Mouse (Mus musculus) v-Abl transformed pro-B cells (cell line): ENCODE data around the gene 0610010K14Rik.

Source experiments
- in situ Hi-C, 2 experiments: fragments of 400-800 bp; cut with MboI; formaldehyde crosslinking; loops; one replicate each; pipeline ENCODE4 v1.15.1; 2025; ENCODE audit not compliant: unreplicated experiment in 2 of 2

0610010K14Rik gene

DNA sequence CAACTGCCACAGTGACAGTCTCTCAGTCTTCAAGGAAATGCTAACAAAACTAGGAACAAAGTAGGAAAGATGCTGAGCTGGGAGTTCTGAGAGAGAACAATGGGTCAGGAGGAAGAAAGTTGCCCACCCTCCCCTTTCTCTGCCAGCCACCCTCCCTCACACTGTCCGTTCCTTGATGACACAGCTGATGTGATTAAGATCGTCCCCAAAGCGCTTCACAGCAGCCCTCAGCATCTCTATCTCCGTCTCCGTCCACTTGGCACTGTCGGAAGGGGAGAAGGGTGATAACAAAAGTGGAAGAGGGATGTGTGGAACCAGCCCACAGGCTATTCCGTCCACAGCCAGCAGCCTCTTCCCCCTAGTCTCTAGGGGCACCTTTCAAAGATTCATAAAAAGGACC lies 997 bp downstream of the 0610010K14Rik start:
- in situ Hi-C loops: loop anchor here (25.0 kb wide), 3 partner anchors 276 to 526 kb away; partner anchors contain the start of genes Gltpd2 (in 2 of the 2), Tm4sf5 (in 2 of the 2), Vmo1 (in 2 of the 2) and 4930544D05Rik (in 1 of the 2)

DNA sequence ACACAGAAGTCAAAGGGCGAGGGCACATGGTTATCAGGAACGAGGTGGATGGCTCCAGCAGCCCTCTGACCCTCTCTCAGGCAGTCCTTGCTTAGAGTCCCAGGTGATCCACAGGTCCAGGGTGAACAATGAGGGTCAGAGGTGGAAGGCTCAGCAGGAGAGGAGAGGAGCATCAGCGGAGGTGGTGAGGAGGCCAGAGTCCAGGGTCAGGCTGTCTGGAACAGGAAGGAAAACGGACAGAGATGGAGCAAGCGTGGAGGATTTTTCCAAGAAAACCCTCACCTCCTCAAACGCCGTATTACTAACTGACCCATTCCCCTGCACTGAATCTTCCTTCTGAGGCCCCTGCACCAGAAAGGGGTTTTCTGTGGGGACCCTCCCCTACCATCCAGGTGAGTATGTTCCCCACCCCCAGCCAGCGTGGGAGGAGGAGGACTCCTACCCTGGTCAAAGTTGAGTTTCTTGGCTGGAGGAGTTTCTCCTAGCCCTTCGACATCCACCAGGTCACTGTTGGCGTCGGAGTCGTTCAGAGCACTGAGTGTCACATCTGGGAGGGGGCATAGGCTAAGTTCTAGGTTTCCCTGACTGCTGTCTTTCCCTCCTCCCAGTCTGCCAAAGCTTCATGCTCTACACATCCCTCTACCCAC lies 2.3 kb downstream of the 0610010K14Rik start:
- in situ Hi-C loops: loop anchor here (25.0 kb wide), 3 partner anchors 277 to 527 kb away; partner anchors contain the start of genes Gltpd2 (in 2 of the 2), Tm4sf5 (in 2 of the 2), Vmo1 (in 2 of the 2) and 4930544D05Rik (in 1 of the 2)

DNA sequence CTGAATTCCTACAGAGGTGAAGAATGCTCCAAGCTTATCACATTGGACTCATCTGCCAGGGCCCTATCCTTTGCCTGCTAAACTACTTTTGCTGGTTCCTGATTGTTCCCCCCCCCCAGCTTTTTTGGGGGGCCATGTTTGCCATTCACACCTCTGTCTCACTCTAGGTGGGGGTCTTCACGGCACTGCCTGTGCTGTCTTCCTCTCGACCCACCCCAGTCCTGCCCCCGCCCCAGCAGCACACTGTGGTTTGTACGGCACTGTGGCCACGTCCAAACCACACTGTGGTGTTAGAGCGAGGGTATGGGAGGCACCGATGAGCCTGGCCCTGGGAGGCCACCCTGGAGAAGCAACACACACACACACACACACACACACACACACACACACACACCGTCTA lies 3.2 kb downstream of the 0610010K14Rik start:
- in situ Hi-C loops: loop anchor here (25.0 kb wide), 3 partner anchors 278 to 528 kb away; partner anchors contain the start of genes Gltpd2 (in 2 of the 2), Tm4sf5 (in 2 of the 2), Vmo1 (in 2 of the 2) and 4930544D05Rik (in 1 of the 2)

DNA sequence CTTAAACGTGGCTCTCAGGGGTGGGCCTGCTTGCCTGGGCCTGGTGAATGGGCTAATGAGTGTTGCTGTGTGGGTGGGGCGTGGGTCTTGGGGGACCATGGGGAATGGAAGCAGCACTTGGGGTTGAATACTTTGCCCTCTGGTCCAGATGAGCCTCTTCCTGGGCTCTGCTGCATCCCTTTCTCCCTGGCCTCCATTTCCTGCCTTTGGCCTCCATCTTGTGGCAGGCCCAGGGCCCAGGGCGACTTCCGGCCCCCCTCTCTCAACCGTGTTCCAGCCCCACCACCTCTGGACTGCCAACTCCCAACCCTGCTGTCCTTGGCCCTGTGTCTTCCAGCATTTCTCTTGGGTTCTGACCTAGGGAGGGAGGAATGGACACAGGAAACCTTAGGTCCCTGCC lies 3.7 kb downstream of the 0610010K14Rik start:
- in situ Hi-C loops: loop anchor here (25.0 kb wide), 3 partner anchors 278 to 528 kb away; partner anchors contain the start of genes Gltpd2 (in 2 of the 2), Tm4sf5 (in 2 of the 2), Vmo1 (in 2 of the 2) and 4930544D05Rik (in 1 of the 2)

DNA sequence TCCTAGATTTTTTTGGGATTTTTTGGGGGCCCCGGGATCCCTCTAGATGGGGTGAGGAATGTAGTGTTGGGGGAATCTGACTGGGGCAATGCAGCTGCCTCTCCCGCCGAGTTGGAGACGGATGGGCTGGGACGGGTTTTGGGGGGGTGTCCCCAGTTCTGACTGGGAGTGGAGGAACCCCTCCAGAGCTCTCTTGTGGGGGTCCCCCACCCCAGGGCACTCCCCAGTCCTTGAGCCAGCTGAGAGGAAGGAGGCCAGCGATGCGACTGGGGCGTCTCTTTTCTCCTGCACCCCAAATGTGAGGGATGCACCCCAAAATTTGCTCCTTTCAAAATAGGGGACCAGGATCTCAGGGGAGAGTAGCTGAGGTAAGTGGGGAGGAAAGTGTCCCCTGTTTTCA lies 4.7 kb downstream of the 0610010K14Rik start:
- in situ Hi-C loops: loop anchor here (25.0 kb wide), 3 partner anchors 279 to 529 kb away; partner anchors contain the start of genes Gltpd2 (in 2 of the 2), Tm4sf5 (in 2 of the 2), Vmo1 (in 2 of the 2) and 4930544D05Rik (in 1 of the 2)

DNA sequence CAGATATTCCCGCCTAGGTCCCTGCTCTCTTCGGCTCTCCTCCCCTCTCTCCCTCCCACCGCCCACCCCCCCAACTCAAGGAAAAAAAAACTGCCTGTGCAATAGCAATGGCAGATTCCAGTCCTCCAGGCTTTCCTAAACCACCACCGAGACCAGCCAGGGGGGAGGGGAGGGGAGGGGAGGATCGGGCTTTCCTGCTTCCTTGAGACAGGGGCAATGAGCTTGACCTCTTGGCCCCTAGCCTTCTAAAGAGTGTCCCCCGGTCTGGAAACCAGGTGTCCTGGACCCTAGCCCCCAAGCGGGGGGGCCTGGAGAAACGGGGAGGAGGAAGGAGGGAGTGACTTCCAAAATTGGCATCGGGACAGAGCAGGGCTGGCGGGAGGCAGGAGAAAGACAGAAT lies 5.2 kb downstream of the 0610010K14Rik start:
- in situ Hi-C loops: loop anchor here (25.0 kb wide), 3 partner anchors 280 to 530 kb away; partner anchors contain the start of genes Gltpd2 (in 2 of the 2), Tm4sf5 (in 2 of the 2), Vmo1 (in 2 of the 2) and 4930544D05Rik (in 1 of the 2)

DNA sequence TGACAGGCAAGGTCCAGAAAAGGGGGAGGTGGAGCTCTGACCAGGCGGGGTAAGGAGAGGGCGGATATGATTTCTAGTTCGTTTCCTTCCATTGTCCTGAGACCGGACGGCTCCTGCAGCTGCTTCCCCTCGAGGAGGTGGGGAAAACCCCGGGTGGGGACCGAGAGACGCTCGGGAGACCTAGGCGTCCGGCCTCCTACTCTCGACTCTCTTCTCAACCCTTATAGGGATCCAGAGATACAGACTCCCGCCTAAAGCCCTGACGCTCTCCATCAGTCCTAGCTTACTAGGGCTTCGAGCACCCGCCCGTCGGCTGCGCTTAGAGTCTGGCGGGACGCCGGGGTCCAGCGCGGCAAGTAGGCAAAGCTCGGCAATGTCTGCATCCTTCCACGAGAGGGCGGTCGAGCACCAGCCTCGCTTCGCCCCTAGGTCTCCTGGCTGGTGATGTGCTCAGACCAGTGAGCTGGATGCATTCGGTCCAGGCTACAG lies 7.4 kb downstream of the 0610010K14Rik start:
- in situ Hi-C loops: loop anchor here (25.0 kb wide), 3 partner anchors 282 to 532 kb away; partner anchors contain the start of genes Gltpd2 (in 2 of the 2), Tm4sf5 (in 2 of the 2), Vmo1 (in 2 of the 2) and 4930544D05Rik (in 1 of the 2)

DNA sequence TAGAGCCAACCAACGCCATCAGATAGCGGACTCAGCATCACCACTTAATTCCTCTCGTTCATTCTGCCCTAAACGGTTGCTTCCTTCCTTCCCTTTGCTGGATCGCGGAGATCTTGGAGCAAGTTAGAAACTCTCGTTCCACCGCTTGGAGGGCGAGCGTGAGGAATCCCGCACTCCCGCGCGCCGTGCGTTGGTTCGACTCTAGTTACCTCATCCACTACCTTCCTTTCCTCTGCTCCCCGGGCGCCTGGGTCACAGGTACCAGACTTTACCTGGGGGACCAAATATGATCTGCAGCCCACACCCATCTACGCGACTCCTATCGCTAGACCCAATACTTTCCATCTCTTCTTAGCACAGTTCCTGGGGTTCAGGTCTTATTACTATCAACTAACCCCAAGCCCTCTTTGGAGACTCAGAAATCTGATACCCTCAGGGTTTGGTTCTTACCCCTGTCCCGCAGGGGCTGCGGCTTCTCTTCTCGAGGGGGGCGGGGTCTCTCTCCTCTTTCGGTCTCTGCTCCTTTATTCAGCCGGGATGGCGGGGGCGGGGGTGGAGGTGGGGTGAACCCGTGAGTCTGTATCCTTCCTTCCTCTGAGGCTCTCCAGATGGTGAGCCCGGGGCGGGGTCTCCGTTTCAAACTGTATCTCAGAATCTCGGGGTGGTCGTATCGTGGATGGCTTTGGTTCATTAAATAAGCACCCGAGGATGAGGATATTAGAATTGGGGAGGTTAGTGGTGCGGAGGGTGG lies 8.3 kb downstream of the 0610010K14Rik start, which contains the start of gene Bcl6b:
TSS of gene Bcl6b (minus strand) at position 539 of the 751 bp plus-strand sequence.
- in situ Hi-C loops: loop anchor here (25.0 kb wide), 3 partner anchors 283 to 533 kb away; partner anchors contain the start of genes Gltpd2 (in 2 of the 2), Tm4sf5 (in 2 of the 2), Vmo1 (in 2 of the 2) and 4930544D05Rik (in 1 of the 2)

DNA sequence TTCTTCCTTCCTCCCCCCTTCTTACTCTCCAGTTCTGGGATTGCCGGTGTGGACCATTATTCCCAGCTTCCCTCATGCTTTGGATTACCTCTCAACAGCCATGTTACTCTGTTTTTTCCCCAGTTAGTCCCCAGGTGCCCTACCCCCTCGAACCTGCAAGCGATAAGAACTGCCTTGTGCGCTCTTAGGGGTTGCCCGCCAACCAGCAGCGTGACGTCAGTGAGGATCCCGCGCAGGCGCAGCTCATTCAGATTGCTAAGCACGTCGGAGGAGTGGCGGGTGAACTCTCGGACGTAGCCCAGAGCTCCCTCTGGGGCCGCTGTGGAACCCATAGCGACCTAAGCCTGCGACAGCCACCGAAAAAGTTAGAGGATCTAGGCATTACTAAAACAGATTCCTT lies 8.9 kb downstream of the 0610010K14Rik start:
- in situ Hi-C loops: loop anchor here (25.0 kb wide), 3 partner anchors 283 to 533 kb away; partner anchors contain the start of genes Gltpd2 (in 2 of the 2), Tm4sf5 (in 2 of the 2), Vmo1 (in 2 of the 2) and 4930544D05Rik (in 1 of the 2)

DNA sequence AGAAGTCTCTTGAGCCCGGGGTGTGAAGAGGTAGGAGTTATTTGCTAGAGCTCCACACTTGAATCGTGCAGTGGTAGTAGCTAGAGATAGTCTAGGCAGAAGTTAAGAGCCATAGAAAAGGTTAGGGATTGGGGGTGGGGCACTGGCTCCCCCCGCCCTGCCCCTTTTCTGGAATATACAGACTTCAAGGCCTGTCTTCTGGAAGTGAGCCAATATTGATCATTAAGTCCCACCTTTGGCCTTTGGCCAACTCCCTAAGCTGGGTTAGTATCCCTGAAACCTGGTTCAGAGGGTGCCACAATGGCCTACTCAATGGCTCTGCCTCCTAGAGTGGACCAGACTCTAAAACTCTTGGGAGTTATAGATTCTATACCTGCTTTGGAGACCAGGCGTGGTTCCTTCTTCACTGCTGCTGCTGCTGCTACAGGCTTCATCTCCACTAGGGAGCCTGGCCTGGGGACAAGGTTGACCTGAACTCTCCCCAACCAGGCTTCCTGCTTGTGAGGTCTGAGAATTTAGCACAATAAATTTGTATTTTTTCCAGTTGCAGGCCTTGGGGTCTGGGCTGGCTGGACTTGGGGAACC lies 10.0 kb downstream of the 0610010K14Rik start:
- in situ Hi-C loops: loop anchor here (25.0 kb wide), 3 partner anchors 285 to 535 kb away; partner anchors contain the start of genes Gltpd2 (in 2 of the 2), Tm4sf5 (in 2 of the 2), Vmo1 (in 2 of the 2) and 4930544D05Rik (in 1 of the 2)

DNA sequence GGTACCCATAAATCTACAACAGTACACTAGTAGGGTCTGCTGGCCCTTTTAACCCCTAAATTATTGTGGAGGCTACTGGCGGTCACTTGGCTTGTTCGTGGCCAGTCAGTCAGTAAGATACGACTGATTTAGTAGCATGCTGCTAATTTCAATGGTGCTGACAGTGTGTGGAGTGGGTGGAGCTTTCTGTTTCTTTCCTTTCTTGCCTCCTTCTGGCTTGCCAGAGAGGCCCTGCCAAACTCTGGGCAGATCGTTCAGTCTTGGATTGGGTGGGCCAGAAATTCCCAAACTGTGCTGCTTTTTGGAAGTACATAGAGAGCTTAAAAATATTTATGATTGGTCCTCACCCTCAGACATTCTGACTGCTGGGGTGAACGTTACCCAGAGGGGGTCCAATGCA lies 10.6 kb downstream of the 0610010K14Rik start:
- in situ Hi-C loops: loop anchor here (25.0 kb wide), 3 partner anchors 285 to 535 kb away; partner anchors contain the start of genes Gltpd2 (in 2 of the 2), Tm4sf5 (in 2 of the 2), Vmo1 (in 2 of the 2) and 4930544D05Rik (in 1 of the 2)

DNA sequence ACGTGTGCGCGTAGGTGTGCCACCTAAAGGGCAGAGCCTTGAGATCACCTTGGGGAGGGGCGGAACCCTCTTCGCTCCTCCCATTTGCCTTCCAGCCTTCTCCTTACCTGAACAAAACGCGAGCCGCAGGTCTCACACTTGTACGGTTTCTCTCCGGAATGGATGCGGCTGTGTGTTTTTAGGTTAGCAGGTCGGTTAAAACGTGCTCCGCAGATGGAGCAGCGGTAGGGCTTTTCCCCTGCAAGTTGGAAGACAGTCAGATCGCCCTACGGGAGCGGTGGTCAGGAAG lies 11.2 kb downstream of the 0610010K14Rik start:
- in situ Hi-C loops: loop anchor here (25.0 kb wide), 3 partner anchors 286 to 536 kb away; partner anchors contain the start of genes Gltpd2 (in 2 of the 2), Tm4sf5 (in 2 of the 2), Vmo1 (in 2 of the 2) and 4930544D05Rik (in 1 of the 2)

DNA sequence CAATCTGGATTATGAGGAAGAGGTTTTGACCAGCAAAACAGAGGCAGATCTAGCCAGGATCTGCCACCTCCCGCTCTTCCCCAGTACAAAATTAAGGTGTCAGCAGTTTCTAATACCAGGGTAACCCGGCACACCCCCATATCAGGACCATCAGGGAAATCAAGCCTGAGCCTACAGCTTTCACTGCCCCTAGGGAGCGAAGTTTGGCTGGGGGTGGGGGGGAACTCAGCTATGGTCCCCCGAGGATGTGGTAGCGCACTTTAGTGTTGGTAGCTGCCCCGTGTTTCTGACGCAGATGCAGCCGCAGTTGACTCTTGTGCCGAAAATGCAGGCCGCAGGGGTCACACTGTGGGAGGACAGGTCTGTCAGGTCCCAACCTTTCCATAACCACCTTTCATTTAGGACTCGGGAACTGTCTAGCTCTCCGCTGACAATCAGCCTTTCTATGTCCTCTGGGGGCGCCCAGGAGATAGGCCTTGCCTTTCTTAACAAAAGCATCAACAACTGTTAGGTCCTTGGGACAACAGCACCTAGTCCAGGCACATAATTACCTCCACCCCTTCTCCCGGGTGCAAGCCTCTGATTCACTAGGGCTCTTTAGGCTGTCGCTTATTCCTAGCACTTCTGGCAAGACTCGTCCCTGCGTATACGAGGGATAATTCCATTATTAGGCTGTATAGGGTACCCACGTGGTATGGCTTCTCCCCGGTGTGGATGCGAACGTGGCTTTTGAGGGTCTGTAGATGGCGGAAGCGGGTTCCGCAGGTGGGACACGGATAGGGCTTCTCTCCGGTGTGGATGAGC lies 11.7 kb downstream of the 0610010K14Rik start:
- in situ Hi-C loops: loop anchor here (25.0 kb wide), 3 partner anchors 286 to 536 kb away; partner anchors contain the start of genes Gltpd2 (in 2 of the 2), Tm4sf5 (in 2 of the 2), Vmo1 (in 2 of the 2) and 4930544D05Rik (in 1 of the 2)

DNA sequence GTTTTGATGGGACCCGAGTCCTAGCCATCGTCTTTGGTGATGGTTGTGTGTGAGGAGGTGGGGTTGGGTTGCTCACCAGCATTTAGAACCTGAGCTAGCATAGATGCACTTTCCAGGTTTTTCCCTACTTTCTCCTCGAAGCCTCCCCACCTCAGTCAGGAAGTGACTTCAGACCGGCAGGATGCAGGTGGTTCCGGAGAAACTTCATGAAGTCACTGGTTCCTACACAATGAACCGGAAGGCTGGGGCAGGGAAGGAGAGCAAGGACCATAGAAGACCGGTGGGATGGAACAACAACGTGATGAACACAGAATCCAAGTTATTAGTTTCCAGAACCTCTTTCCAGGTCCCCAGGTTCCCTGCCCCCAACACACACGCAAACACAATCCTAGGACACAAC lies 14.0 kb downstream of the 0610010K14Rik start:
- in situ Hi-C loops: loop anchor here in 1 of 2 experiments (25.0 kb wide), 1 partner anchor 536 kb away; the partner anchor contains the start of genes Senp3, Tnfsf12, Tnfsf13 and Tnfsfm13

DNA sequence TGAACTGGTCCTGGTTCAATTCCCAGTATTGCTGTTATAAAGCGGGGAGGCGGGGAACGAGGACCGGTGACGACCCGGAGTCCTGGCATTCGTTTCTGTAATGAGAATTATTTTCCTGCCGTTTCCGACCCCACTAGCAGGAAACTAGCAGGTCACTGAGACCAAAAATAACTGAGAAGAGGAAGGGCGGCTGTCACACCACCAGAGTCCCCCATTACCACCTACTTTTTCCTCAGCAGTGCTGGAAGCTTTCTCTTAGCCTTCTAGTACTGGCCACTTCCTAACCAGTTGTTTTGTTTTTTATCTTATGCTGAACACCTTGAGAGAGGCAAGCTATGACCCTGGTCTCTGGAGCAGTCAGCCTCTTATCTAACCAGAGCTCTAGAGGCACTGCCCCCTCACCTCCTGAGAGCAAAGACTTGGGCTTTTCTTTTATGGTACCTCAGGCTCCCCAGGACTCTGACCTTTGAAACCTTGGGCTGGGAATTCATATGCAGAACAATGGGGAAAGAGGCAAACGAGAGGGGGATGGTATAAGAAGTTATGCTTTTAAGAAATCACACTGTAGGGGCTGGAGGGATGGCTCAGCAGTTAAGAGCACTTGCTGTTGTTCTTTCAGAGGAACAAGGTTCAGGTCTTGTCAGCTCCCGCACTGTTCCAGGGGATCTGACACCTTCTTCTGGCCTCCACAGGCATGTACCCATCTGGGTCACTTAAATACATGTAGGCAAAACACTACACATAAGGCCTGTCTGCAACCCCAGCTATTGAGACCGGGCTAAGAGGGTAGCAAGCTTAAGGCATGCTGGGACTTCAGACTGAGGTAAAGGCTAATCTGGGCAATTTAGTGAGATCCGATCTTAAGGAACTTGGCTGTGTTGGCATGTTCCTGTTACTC lies 15.9 kb downstream of the 0610010K14Rik start:
- in situ Hi-C loops: loop anchor here in 1 of 2 experiments (25.0 kb wide), 1 partner anchor 535 kb away; the partner anchor contains the start of genes Senp3, Tnfsf12, Tnfsf13 and Tnfsfm13

DNA sequence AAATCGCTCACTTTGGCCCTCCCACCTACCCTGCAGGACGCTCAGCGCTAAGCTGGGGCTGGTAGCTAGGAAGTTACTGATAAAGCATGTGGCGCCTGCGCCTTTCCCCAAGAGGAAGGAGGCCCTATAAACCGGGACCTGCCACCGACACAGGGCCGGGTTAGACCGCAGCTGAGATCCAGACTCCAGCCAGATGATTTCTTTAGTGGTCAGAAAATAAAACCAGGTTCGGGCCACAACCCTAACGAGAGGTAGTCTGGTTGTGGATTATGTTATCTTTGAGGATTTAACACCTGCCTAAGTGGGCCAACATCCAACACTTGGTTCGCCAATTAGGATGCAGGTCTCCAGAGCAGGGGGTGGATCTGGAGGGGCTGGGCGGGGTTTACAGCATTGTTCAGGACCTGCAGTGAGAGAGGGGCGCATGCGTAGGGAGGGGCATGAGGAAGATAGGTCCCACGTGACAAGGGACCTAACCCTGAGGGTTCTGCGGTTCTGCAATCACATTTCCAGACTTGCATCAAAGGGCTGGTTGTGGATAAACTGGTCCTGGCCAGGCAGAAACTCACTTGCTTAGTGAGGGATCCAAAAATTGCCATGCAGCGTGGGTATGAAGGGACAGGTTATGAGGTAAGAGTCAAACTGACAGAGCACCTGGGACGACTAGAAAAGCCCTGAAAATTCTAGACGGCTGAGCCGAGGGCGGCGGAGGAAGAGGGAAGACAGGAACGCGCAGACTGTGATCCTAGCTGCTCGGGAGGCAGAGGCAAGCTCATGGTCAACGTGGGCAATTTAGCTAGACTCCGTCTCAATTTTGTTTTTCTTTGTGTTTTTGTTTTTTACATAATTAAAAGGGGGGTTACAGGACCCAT lies 16.7 kb downstream of the 0610010K14Rik start, which contains the start of gene Slc16a13:
TSS of gene Slc16a13 (minus strand) at position 334 of the 872 bp plus-strand sequence.
- in situ Hi-C loops: loop anchor here in 1 of 2 experiments (25.0 kb wide), 1 partner anchor 534 kb away; the partner anchor contains the start of genes Senp3, Tnfsf12, Tnfsf13 and Tnfsfm13
